Mouse (Mus musculus): ENCODE results near the gene Abcg8. TPM values are rescaled to one million over a fixed set of nuclear protein-coding genes. Genes with fewer than 3 reads are reported as not detected.

Abcg8 gene
- polyA plus RNA-seq, 1 experiment, result 0.19 TPM

DNA sequence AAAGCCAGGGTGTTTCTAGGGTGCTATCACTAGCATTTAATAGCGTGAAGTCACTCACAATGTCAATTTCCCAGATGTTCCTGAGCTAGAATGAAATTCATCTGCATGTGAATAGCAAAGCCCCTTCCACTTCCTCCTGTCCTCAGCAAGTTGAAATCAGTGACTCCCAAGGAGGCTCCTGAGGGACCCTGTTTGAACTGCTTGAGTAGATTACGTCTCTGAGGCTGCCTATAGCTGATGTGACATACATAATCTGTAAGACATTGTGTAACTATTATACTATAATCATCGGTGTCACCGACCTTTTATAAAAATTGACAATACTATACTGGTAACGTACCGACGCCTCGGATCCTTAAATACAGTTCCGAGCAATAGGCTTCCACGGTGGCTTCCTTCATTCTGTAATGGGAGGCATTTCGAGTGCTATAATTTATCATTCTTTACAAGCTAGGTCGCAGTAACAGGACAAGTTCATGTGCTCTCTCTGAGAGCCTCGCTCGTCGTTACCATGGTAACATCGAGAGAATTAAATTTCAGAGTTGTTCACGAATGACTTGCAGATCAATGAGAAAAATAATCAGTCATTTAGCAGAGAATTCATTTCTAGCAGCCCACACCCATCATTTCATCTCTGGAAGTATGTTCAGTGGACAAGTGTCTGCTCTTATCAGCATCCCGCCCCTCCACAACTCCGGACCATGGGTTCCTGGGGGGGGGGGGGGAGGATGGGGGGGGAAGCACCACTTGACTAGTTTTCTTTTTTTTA is 19.3 kb upstream of the Abcg8 start:
- H3K4me3 ChIP-seq (replicated peaks; ENCODE audit: extremely low read depth, low read depth, low read length), result no peak overlapping the region
- H3K4me1 ChIP-seq (ENCODE audit: control insufficient read depth, insufficient read depth, low read length), result no peaks in the 10 kb centered on the region
- TF ChIP-seq CTCF (IDR thresholded peaks at IDR 0.05; ENCODE audit: insufficient read depth, low read length) (no peak), POLR2A (IDR thresholded peaks at IDR 0.05; ENCODE audit: borderline replicate concordance, extremely low read depth, low read depth, low read length) (no peak)
- WGBS, result 67% methylated on average over 19 of the region's 19 CpGs
- DNase-seq, result no peak

- WGBS, result 62% methylated on average over 3 of the region's 3 CpGs
- TF ChIP-seq CTCF (IDR thresholded peaks at IDR 0.05; ENCODE audit: insufficient read depth, low read length), result no peak
- TF ChIP-seq POLR2A (IDR thresholded peaks at IDR 0.05; ENCODE audit: borderline replicate concordance, extremely low read depth, low read depth, low read length), result no peak
Measured at GRCm38 (mm10) chr17:84657422-84657732, 18.7 kb upstream of the Abcg8 start.

DNA sequence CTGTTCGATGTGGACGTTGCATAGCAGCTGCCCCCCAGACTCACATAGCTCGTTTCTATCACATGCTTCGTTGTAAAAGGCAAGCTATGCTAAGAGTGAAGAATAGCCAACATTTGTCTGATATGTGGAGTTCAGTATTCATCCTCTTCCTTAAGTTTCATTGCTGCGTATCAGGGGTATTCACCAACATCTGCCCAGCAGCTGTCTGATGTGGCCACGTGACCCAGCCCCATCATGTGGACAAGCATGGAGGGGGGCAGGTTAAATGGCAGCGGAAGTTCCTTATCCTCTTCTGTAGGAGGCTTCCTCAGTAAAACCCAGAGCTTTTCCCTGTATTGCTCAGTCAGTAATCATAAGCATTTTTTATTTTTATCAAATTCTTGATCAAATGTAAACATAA is 18.3 kb upstream of the Abcg8 start:
- H3K4me1 ChIP-seq (ENCODE audit: control insufficient read depth, insufficient read depth, low read length), result no peaks in the 10 kb centered on the region
- no peak overlapping the region for H3K4me3 ChIP-seq (replicated peaks; ENCODE audit: extremely low read depth, low read depth, low read length)
- DNase-seq, result no peak
- TF ChIP-seq POLR2A (IDR thresholded peaks at IDR 0.05; ENCODE audit: borderline replicate concordance, extremely low read depth, low read depth, low read length) (no peak), CTCF (IDR thresholded peaks at IDR 0.05; ENCODE audit: insufficient read depth, low read length) (no peak)
- 63% methylated on average over 7 of the region's 7 CpGs for WGBS

More at GRCm38 (mm10) chr17:84657422-84657732, 18.7 kb upstream of the Abcg8 start:
- Histone ChIP-seq H3K4me1 (ENCODE audit: control insufficient read depth, insufficient read depth, low read length) (no peaks in the 10 kb centered on the region), H3K4me3 (replicated peaks; ENCODE audit: extremely low read depth, low read depth, low read length) (no peak overlapping the region)
- DNase-seq, result no peak

DNA sequence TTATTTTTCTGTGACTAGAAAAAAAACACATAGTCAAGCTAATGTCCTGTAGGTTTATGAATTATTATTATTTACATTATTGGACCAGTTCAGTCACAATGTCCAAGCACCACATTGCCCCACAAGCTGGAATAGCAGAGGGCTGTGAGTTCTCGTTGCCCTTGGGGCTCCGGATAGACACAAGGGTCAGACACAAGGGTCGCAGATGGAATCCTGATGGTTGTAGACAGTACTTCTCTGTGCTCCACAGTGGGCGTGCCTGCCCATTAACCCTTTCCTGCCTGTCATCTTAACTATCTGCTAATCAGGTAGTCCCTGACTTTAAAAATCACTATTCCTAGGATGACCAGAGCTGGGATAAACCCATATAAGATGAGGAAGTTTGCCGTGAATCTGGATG is 17.9 kb upstream of the Abcg8 start:
- DNase-seq, result no peak
- no peak for TF ChIP-seq CTCF (IDR thresholded peaks at IDR 0.05; ENCODE audit: insufficient read depth, low read length)
- no peak for TF ChIP-seq POLR2A (IDR thresholded peaks at IDR 0.05; ENCODE audit: borderline replicate concordance, extremely low read depth, low read depth, low read length)
- 47% methylated on average over 5 of the region's 5 CpGs for WGBS
- Histone ChIP-seq H3K4me3 (replicated peaks; ENCODE audit: extremely low read depth, low read depth, low read length) (no peak overlapping the region), H3K4me1 (ENCODE audit: control insufficient read depth, insufficient read depth, low read length) (no peaks in the 10 kb centered on the region)

DNA sequence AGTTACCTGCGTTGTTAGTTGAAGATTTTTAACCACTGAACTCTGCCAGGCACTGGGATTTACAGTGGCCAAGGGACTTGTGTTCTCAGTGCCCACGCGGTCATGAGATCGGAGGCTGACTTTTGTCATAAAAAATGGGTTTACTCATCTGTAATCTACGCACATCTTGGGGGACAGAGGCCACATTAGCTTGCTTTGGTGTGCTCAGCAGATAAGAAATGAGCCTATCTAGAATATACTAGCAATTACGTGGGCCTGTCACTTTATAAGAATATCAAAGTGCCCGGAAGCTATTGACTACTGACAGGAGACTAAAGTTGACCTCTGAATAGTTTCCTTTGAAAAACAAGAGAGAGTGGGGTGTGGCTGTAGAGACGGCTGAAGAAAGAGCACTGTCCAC is 17.2 kb upstream of the Abcg8 start:
- WGBS, result 78% methylated on average over 8 of the region's 8 CpGs
- TF ChIP-seq CTCF (IDR thresholded peaks at IDR 0.05; ENCODE audit: insufficient read depth, low read length), result no peak
- TF ChIP-seq POLR2A (IDR thresholded peaks at IDR 0.05; ENCODE audit: borderline replicate concordance, extremely low read depth, low read depth, low read length), result no peak
- DNase-seq, result no peak
- Histone ChIP-seq H3K4me1 (ENCODE audit: control insufficient read depth, insufficient read depth, low read length) (no peaks in the 10 kb centered on the region), H3K4me3 (replicated peaks; ENCODE audit: extremely low read depth, low read depth, low read length) (no peak overlapping the region)

DNA sequence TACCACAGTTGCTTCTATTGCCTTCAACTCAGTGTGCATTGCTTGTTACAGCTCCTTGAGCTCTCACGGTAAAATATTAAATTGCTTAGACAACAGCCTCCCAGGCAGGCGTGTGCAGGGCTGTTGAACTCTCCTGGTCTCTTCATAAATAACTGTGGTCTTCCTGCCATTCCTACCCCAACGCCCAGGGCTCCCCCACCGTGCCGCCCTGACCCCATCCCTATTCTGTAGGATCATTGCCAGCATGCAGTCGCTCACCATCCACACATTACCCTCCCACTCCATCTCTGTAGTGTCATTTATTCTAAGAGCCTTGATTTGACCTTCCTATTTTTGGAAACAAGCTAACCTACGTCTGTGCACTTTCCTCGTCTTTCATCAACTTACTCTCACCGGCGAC is 11.0 kb upstream of the Abcg8 start:
- Histone ChIP-seq H3K4me3 (replicated peaks; ENCODE audit: extremely low read depth, low read depth, low read length) (no peak overlapping the region), H3K4me1 (ENCODE audit: control insufficient read depth, insufficient read depth, low read length) (no peaks in the 10 kb centered on the region)
- WGBS, result 50% methylated on average over 10 of the region's 10 CpGs
- DNase-seq, result no peak
- no peak for TF ChIP-seq POLR2A (IDR thresholded peaks at IDR 0.05; ENCODE audit: borderline replicate concordance, extremely low read depth, low read depth, low read length)
- TF ChIP-seq CTCF (IDR thresholded peaks at IDR 0.05; ENCODE audit: insufficient read depth, low read length), result no peak

GRCm38 (mm10) chr17:84665691-84666090 is 10.4 kb upstream of the Abcg8 start:
- no peak for DNase-seq
- H3K4me1 ChIP-seq (ENCODE audit: control insufficient read depth, insufficient read depth, low read length), result no peaks in the 10 kb centered on the region

GRCm38 (mm10) chr17:84667848-84668247 is 8.3 kb upstream of the Abcg8 start:
- 82% methylated on average over 3 of the region's 3 CpGs for WGBS
- H3K4me3 ChIP-seq (replicated peaks; ENCODE audit: extremely low read depth, low read depth, low read length), result no peak overlapping the region
- H3K4me1 ChIP-seq (ENCODE audit: control insufficient read depth, insufficient read depth, low read length), result no peaks in the 10 kb centered on the region
- TF ChIP-seq CTCF (IDR thresholded peaks at IDR 0.05; ENCODE audit: insufficient read depth, low read length), result no peak
- TF ChIP-seq POLR2A (IDR thresholded peaks at IDR 0.05; ENCODE audit: borderline replicate concordance, extremely low read depth, low read depth, low read length), result no peak
- no peak for DNase-seq

More at GRCm38 (mm10) chr17:84665691-84666090, 10.4 kb upstream of the Abcg8 start:
- H3K4me3 ChIP-seq (replicated peaks; ENCODE audit: extremely low read depth, low read depth, low read length), result no peak overlapping the region
- WGBS, result 35% methylated on average over 9 of the region's 9 CpGs
- no peak for TF ChIP-seq CTCF (IDR thresholded peaks at IDR 0.05; ENCODE audit: insufficient read depth, low read length)
- no peak for TF ChIP-seq POLR2A (IDR thresholded peaks at IDR 0.05; ENCODE audit: borderline replicate concordance, extremely low read depth, low read depth, low read length)

DNA sequence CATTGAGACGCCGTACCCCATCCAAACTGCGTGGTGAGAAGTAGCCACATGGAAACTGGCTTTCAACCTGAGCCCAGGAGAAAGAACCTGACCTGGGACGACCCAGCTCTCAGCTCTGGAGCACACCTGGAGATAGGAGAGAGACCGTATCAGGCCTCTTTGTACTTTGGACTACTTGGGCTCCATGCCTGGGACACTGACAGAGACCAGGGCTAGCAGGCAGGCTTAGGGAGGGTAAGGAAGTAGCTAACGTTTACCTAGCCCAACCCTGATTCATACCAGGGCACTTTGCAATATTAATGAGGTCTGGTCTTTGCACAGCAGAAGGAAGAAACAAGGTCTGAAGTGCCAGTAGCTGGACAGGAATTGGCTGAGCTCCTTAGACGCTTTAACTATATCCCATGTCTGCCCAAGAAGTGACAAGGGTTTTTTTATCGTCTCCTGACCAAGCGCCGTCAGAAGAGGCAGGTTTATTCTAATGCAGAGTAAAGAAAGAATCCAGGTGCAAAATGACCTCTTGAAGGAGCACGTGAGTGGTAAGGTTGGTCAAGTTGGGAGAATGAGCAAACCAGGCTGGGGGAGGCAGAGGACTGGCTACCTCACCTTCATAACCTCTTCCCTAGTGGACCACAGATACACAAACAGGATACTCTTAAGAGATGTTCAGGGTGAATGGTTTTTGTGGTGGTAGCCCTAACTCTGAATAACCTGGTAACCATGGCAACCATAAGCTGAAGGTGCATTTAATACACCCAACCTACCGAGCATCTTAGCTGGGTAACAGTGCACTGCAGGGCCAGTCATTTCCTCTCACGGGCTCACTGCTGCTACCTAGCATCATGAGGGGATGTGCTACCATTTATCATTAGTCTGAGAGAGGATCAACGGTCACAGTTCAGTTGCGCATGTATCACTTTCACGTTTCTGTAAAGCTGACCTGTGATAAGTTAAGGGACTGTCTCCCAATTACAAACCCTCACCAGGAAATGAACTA is 3.4 kb upstream of the Abcg8 start:
- no peak for DNase-seq
- 52% methylated on average over 16 of the region's 16 CpGs for WGBS

More for the DNA sequence above, 3.4 kb upstream of the Abcg8 start:
- Histone ChIP-seq H3K4me3 (replicated peaks; ENCODE audit: extremely low read depth, low read depth, low read length) (no peak overlapping the region), H3K4me1 (ENCODE audit: control insufficient read depth, insufficient read depth, low read length) (peaks cover 4% of the 10 kb centered on the region; the same call in 1 of the 2 replicates)
- TF ChIP-seq POLR2A (IDR thresholded peaks at IDR 0.05; ENCODE audit: borderline replicate concordance, extremely low read depth, low read depth, low read length) (no peak), CTCF (IDR thresholded peaks at IDR 0.05; ENCODE audit: insufficient read depth, low read length) (no peak)
